ENCODE assay signal across 28 mouse cellular contexts in the genomic region with DNA sequence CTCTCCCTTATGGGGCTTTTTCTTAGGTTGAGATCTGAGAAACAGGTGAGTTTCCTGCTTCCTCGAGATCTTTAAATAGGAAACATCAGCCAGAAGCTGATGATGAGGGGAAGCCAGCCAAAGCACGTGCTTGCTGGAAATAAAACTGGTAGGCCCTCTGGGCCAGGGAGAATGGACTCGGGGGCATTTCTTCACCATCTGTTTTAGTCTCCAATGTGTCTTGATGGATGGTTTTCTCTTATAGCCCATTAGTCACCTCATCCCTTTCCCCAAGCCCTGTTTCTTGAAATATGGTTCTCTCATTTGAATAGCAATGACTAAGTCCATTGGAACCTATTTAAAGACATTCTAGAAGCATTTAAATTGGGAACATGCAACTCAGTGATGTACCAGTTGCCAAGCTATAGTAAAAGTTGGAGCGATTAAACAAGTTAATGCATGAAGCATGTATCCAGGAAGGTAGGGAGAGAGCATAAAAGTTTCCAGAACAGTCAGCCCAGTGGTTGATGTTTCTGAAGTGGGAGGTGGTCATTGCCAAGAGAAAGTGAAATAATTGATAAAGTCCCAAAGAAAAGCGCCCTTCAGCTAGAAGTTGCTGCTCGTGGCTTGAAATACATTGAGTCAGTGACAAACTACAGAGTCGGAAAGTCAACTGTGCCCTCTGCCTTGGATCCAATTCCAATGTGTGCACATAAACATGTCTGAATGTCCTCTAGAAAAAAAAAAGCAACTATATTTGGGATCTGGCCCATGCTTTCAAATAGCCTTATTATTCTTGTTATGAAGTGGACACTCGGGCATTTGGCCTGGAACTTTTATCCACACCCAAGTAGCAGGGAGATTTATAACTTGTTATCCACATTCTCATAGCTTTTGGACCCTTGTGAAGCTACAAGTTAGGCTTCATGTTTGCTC.
DNase-seq lines count a peak whose midpoint lies in the region; ATAC-seq and TF ChIP-seq lines count a peak whose summit lies in the region.
"Had no signal": no experiment of that assay in that cellular context is flagged by ENCODE, and none has a peak within 500 bp of the region (broad histone marks: within the 10 kb centered on the region; RNA-seq: fewer than 3 reads in every experiment).

No protein-coding gene starts in this region.

- WGBS in heart, embryonic 12.5 days = 79% methylated on average over 8 of the region's 8 CpGs
- WGBS in limb, embryonic 14.5 days = 50% methylated on average over 8 of the region's 8 CpGs

- peak; percentile 39 for DNase-seq in heart, adult 11 months
- peak; percentile 22 for DNase-seq in 3T3-L1 (ENCODE audit: low read depth, low spot score)
- peak; percentile 83 for DNase-seq in NIH3T3 (ENCODE audit: low read depth)
- DNase-seq in limb, embryonic 14.5 days (ENCODE audit: low spot score) = peak; percentile 84
- no peak for DNase-seq in layer of hippocampus, postnatal 25 days (ENCODE audit: extremely low spot score in 1 of 2, low spot score in 1 of 2)
- DNase-seq: adrenal gland, postnatal 25 days; cerebellum, adult 2 months; cerebellum, postnatal 25 days; gastrocnemius, postnatal 14 days; heart, adult 18-20 months; heart, postnatal 4 days; kidney, adult 9 months; kidney, postnatal 14 days; left cerebral cortex, postnatal 4 days; liver, embryonic 13.5 days; lung, adult 18-20 months; midbrain, embryonic 14.5 days; retina, postnatal 1 day; right cerebral cortex, postnatal 14 days had no signal

- ATAC-seq in heart, embryonic 12.5 days (ENCODE audit: insufficient number of reproducible peaks, low FRiP score) = no peak
- ATAC-seq in limb, embryonic 14.5 days (ENCODE audit: low FRiP score, low read depth) = peak; percentile 80
- ATAC-seq: forebrain, embryonic 15.5 days; intestine, embryonic 16.5 days; lung, postnatal 0 days had no signal

- no peak overlapping the region for H3K9ac ChIP-seq in heart, embryonic 12.5 days
- H3K9ac ChIP-seq in limb, embryonic 14.5 days (ENCODE audit: low read depth, low read length, severe bottlenecking) = no peak overlapping the region
- H3K9ac ChIP-seq: forebrain, embryonic 15.5 days; hindbrain, embryonic 13.5 days; liver, embryonic 13.5 days; stomach, embryonic 15.5 days had no signal

- no peak overlapping the region for H3K27ac ChIP-seq in heart, embryonic 12.5 days (ENCODE audit: poor library complexity, severe bottlenecking)
- no peak overlapping the region; the same call in 1 of the 2 replicates for H3K27ac ChIP-seq in limb, embryonic 14.5 days (replicated peaks; ENCODE audit: low read depth, low read length)
- H3K27ac ChIP-seq: forebrain, embryonic 10.5 days; forebrain, embryonic 15.5 days; hindbrain, embryonic 13.5 days; liver, embryonic 13.5 days; stomach, embryonic 15.5 days had no signal

- no peaks in the 10 kb centered on the region for H3K36me3 ChIP-seq in heart, embryonic 12.5 days
- H3K36me3 ChIP-seq in limb, embryonic 14.5 days (ENCODE audit: control insufficient read depth, insufficient read depth, low read length) = no peaks in the 10 kb centered on the region
- H3K36me3 ChIP-seq: forebrain, embryonic 10.5 days; forebrain, embryonic 15.5 days; hindbrain, embryonic 13.5 days; liver, embryonic 13.5 days; stomach, embryonic 15.5 days had no signal

- H3K4me1 ChIP-seq in heart, embryonic 12.5 days (replicated peaks) = no peaks in the 10 kb centered on the region
- no peaks in the 10 kb centered on the region; the same call in 1 of the 2 replicates for H3K4me1 ChIP-seq in limb, embryonic 14.5 days (ENCODE audit: control insufficient read depth, insufficient read depth, low read length)
- H3K4me1 ChIP-seq: forebrain, embryonic 10.5 days; forebrain, embryonic 15.5 days; hindbrain, embryonic 13.5 days; liver, embryonic 13.5 days; stomach, embryonic 15.5 days had no signal

- H3K4me3 ChIP-seq in heart, embryonic 12.5 days = no peak overlapping the region
- no peak overlapping the region for H3K4me3 ChIP-seq in limb, embryonic 14.5 days (replicated peaks; ENCODE audit: low read length)
- H3K4me3 ChIP-seq: forebrain, embryonic 10.5 days; forebrain, embryonic 15.5 days; hindbrain, embryonic 13.5 days; liver, embryonic 13.5 days; stomach, embryonic 15.5 days had no signal

- H3K4me2 ChIP-seq in heart, embryonic 12.5 days = no peak overlapping the region
- H3K4me2 ChIP-seq in limb, embryonic 14.5 days (replicated peaks; ENCODE audit: low read depth, low read length, severe bottlenecking) = no peak overlapping the region
- H3K4me2 ChIP-seq: forebrain, embryonic 15.5 days; heart, embryonic 11.5 days; hindbrain, embryonic 13.5 days; liver, embryonic 13.5 days; stomach, embryonic 15.5 days had no signal

- no peaks in the 10 kb centered on the region; the same call in 1 of the 2 replicates for H3K9me3 ChIP-seq in heart, embryonic 12.5 days (replicated peaks)
- H3K9me3 ChIP-seq in limb, embryonic 14.5 days (ENCODE audit: control insufficient read depth, low read length) = no peaks in the 10 kb centered on the region
- H3K9me3 ChIP-seq: forebrain, embryonic 10.5 days; forebrain, embryonic 15.5 days; hindbrain, embryonic 13.5 days; liver, embryonic 13.5 days; stomach, embryonic 15.5 days had no signal

- no peak for TF ChIP-seq POLR2A in limb, embryonic 14.5 days (IDR thresholded peaks at IDR 0.05; ENCODE audit: borderline replicate concordance, extremely low read depth, insufficient read depth, insufficient read length)

- H3K27me3 ChIP-seq in heart, embryonic 12.5 days (replicated peaks) = no peaks in the 10 kb centered on the region
- H3K27me3 ChIP-seq in limb, embryonic 14.5 days (ENCODE audit: control insufficient read depth, insufficient read depth, low read length) = no peaks in the 10 kb centered on the region
- H3K27me3 ChIP-seq: CH12.LX; forebrain, embryonic 15.5 days; hindbrain, embryonic 13.5 days; liver, embryonic 13.5 days; stomach, embryonic 15.5 days had no signal

Comparison
In these comparisons a context has a peak if more than half of its experiments do, and no peak if none do; other contexts are left out.
1. DNase-seq: peak in heart, adult 11 months (single experiment), 3T3-L1 (single experiment), NIH3T3 (single experiment) and limb, embryonic 14.5 days (single experiment); none in layer of hippocampus, postnatal 25 days (0 of 2).